Mouse (Mus musculus) liver, embryonic 13.5 days (tissue): Measurements from ENCODE around the gene P2rx5. TPM values are rescaled to one million over a fixed set of nuclear protein-coding genes. Genes with fewer than 3 reads are reported as not detected.

Source experiments
- ATAC-seq: fragments of 200-750 bp; cut with Nextera tagmentation; 2 replicates; pipeline ENCODE4 v1.8.0; 2017; ENCODE audit warnings: low read depth, mild to moderate bottlenecking, moderate number of reproducible peaks, moderate library complexity
- DNase-seq: peaks from one replicate; pipeline ENCODE4 v3.0.0; 2022
- H3K27ac ChIP-seq: fragments of 300-500 bp; sonication (generic); 2 replicates; pipeline ENCODE4 v1.5.1; 2015; ENCODE audit warnings: moderate library complexity, mild to moderate bottlenecking, inconsistent platforms
- H3K27me3 ChIP-seq: fragments of 300-500 bp; sonication (generic); 2 replicates; pipeline ENCODE4 v1.6.1; 2015; ENCODE audit warnings: mild to moderate bottlenecking, inconsistent platforms
- H3K36me3 ChIP-seq: fragments of 300-500 bp; sonication (generic); 2 replicates; pipeline ENCODE4 v1.6.1; 2015; ENCODE audit warnings: mild to moderate bottlenecking, inconsistent platforms
- H3K4me1 ChIP-seq: fragments of 300-500 bp; sonication (generic); replicated peaks from 2 replicates; pipeline ENCODE4 v1.6.1; 2015; ENCODE audit warnings: inconsistent platforms
- H3K4me2 ChIP-seq: fragments of 300-500 bp; sonication (generic); 2 replicates; pipeline ENCODE4 v1.6.1; 2015; ENCODE audit warnings: inconsistent platforms, mild to moderate bottlenecking, moderate library complexity
- H3K4me3 ChIP-seq: fragments of 300-500 bp; sonication (generic); replicated peaks from 2 replicates; pipeline ENCODE4 v1.5.1; 2015; ENCODE audit warnings: mild to moderate bottlenecking, inconsistent platforms
- H3K9ac ChIP-seq: fragments of 300-500 bp; sonication (generic); 2 replicates; pipeline ENCODE4 v1.6.1; 2015; ENCODE audit warnings: mild to moderate bottlenecking, inconsistent platforms
- H3K9me3 ChIP-seq: fragments of 300-500 bp; sonication (generic); replicated peaks from 2 replicates; pipeline ENCODE4 v1.6.1; 2016; ENCODE audit warnings: inconsistent platforms
- WGBS: fragments of 180-500 bp; shearing (Covaris S2); methylation state at CpG from one replicate; pipeline ENCODE4 v1.1.7; 2015; ENCODE audit not compliant: insufficient replicate concordance; 5-methylcytosine and 5-hydroxymethylcytosine counted together
- polyA plus RNA-seq: library from polyadenylated mRNA; unstranded; fragments of >200 nt; fragmentation: Nextera tagmentation; extraction: Ambion mirVana; gene quantifications from 2 replicates; pipeline ENCODE4 v1.2.1, GENCODE M21; 2015

The P2rx5 gene
- polyA plus RNA-seq, 1 experiment from 2014 or later = 0.20 TPM

GRCm38 (mm10) chr11:73199230-73199712, 39.0 kb downstream of the P2rx5 start, which contains the start of gene Shpk:
Gene Shpk, plus strand, starts transcription at chr11:73199460.
- no peaks in the 10 kb centered on the region for H3K36me3 ChIP-seq
- peak within 1 kb of the TSS; percentile 99 for H3K4me2 ChIP-seq
- ATAC-seq (peak; percentile 96), DNase-seq (peak; percentile 93)
- peaks cover 25% of the 10 kb centered on the region for H3K4me1 ChIP-seq
- no peaks in the 10 kb centered on the region for H3K27me3 ChIP-seq
- H3K4me3 ChIP-seq = peak within 1 kb of the TSS; percentile 85
- WGBS = under 1% methylated on average over 32 of the region's 32 CpGs
- H3K9me3 ChIP-seq = no peaks in the 10 kb centered on the region
- peak within 1 kb of the TSS; percentile 88 for H3K9ac ChIP-seq
- peak within 1 kb of the TSS; percentile 78 for H3K27ac ChIP-seq

- Histone ChIP-seq H3K9me3 (no peaks in the 10 kb centered on the region), H3K27ac (peak overlapping the region; percentile 78), H3K36me3 (no peaks in the 10 kb centered on the region), H3K27me3 (no peaks in the 10 kb centered on the region), H3K4me3 (peak overlapping the region; percentile 85), H3K9ac (peak overlapping the region; percentile 88), H3K4me2 (peak overlapping the region; percentile 99), H3K4me1 (peaks cover 25% of the 10 kb centered on the region)
- WGBS = under 1% methylated on average over 12 of the region's 12 CpGs
- DNase-seq (peak; percentile 52), ATAC-seq (peak; percentile 8; the same call in 1 of the 2 replicates)
These were observed 39.7 kb downstream of the P2rx5 start for GRCm38 (mm10) chr11:73199879-73200278.

GRCm38 (mm10) chr11:73201021-73201420, 40.8 kb downstream of the P2rx5 start:
- DNase-seq = no peak
- H3K4me2 ChIP-seq = no peak overlapping the region
- H3K27me3 ChIP-seq = no peaks in the 10 kb centered on the region
- H3K9ac ChIP-seq = no peak overlapping the region
- H3K4me1 ChIP-seq = peaks cover 25% of the 10 kb centered on the region
- H3K9me3 ChIP-seq = no peaks in the 10 kb centered on the region
- no peak overlapping the region for H3K27ac ChIP-seq
- H3K4me3 ChIP-seq = no peak overlapping the region
- ATAC-seq = no peak
- H3K36me3 ChIP-seq = no peaks in the 10 kb centered on the region
- WGBS = 65% methylated on average over 2 of the region's 2 CpGs

GRCm38 (mm10) chr11:73201597-73201996, 41.4 kb downstream of the P2rx5 start:
- H3K4me2 ChIP-seq = no peak overlapping the region
- H3K4me3 ChIP-seq = no peak overlapping the region
- peaks cover 25% of the 10 kb centered on the region for H3K4me1 ChIP-seq
- no peak for DNase-seq
- no peaks in the 10 kb centered on the region for H3K27me3 ChIP-seq
- H3K36me3 ChIP-seq = no peaks in the 10 kb centered on the region
- H3K27ac ChIP-seq = no peak overlapping the region
- no peaks in the 10 kb centered on the region for H3K9me3 ChIP-seq
- H3K9ac ChIP-seq = no peak overlapping the region
- 41% methylated on average over 4 of the region's 4 CpGs for WGBS
- ATAC-seq = no peak

- no peak for DNase-seq
- 75% methylated on average over 8 of the region's 8 CpGs for WGBS
- Histone ChIP-seq H3K4me1 (peaks cover 10% of the 10 kb centered on the region), H3K9me3 (no peaks in the 10 kb centered on the region), H3K4me2 (no peak overlapping the region), H3K27me3 (no peaks in the 10 kb centered on the region), H3K36me3 (no peaks in the 10 kb centered on the region), H3K4me3 (no peak overlapping the region), H3K9ac (no peak overlapping the region), H3K27ac (no peak overlapping the region)
- ATAC-seq = no peak
These were observed 43.7 kb downstream of the P2rx5 start for GRCm38 (mm10) chr11:73203895-73204294.

GRCm38 (mm10) chr11:73205194-73205593, 45.0 kb downstream of the P2rx5 start:
- DNase-seq = no peak
- Histone ChIP-seq H3K27ac (no peak overlapping the region), H3K4me3 (no peak overlapping the region), H3K9ac (no peak overlapping the region), H3K27me3 (no peaks in the 10 kb centered on the region), H3K9me3 (no peaks in the 10 kb centered on the region), H3K36me3 (no peaks in the 10 kb centered on the region), H3K4me1 (peaks cover 2% of the 10 kb centered on the region), H3K4me2 (no peak overlapping the region)
- ATAC-seq = no peak
- 61% methylated on average over 7 of the region's 7 CpGs for WGBS

- H3K4me1 ChIP-seq = no peaks in the 10 kb centered on the region
- no peak overlapping the region for H3K4me3 ChIP-seq
- DNase-seq (no peak), ATAC-seq (no peak)
- no peaks in the 10 kb centered on the region for H3K36me3 ChIP-seq
- H3K27me3 ChIP-seq = no peaks in the 10 kb centered on the region
- H3K27ac ChIP-seq = no peak overlapping the region
- H3K9ac ChIP-seq = no peak overlapping the region
- no peak overlapping the region for H3K4me2 ChIP-seq
- WGBS = 64% methylated on average over 2 of the region's 2 CpGs
- no peaks in the 10 kb centered on the region for H3K9me3 ChIP-seq
These were observed 47.4 kb downstream of the P2rx5 start for GRCm38 (mm10) chr11:73207621-73208020.

GRCm38 (mm10) chr11:73213956-73214355, 53.7 kb downstream of the P2rx5 start:
- Histone ChIP-seq H3K36me3 (no peaks in the 10 kb centered on the region), H3K9ac (no peak overlapping the region), H3K4me1 (no peaks in the 10 kb centered on the region), H3K9me3 (no peaks in the 10 kb centered on the region), H3K4me3 (no peak overlapping the region), H3K27me3 (no peaks in the 10 kb centered on the region), H3K27ac (no peak overlapping the region), H3K4me2 (no peak overlapping the region)
- ATAC-seq (no peak), DNase-seq (no peak)
- 55% methylated on average over 3 of the region's 3 CpGs for WGBS

- ATAC-seq (no peak), DNase-seq (no peak)
- Histone ChIP-seq H3K4me2 (no peak overlapping the region), H3K9ac (no peak overlapping the region), H3K9me3 (no peaks in the 10 kb centered on the region), H3K27me3 (no peaks in the 10 kb centered on the region), H3K4me1 (no peaks in the 10 kb centered on the region), H3K4me3 (no peak overlapping the region), H3K27ac (no peak overlapping the region), H3K36me3 (no peaks in the 10 kb centered on the region)
- WGBS = 43% methylated on average over 2 of the region's 2 CpGs
These were observed 59.5 kb downstream of the P2rx5 start for GRCm38 (mm10) chr11:73219671-73220070.

GRCm38 (mm10) chr11:73220651-73221050, 60.4 kb downstream of the P2rx5 start:
- H3K9ac ChIP-seq = no peak overlapping the region
- H3K4me1 ChIP-seq = no peaks in the 10 kb centered on the region
- no peak overlapping the region for H3K4me2 ChIP-seq
- no peak overlapping the region for H3K27ac ChIP-seq
- H3K27me3 ChIP-seq = no peaks in the 10 kb centered on the region
- 77% methylated on average over 1 of the region's 1 CpGs for whole genome bisulfite sequencing
- no peaks in the 10 kb centered on the region for H3K9me3 ChIP-seq
- H3K4me3 ChIP-seq = no peak overlapping the region
- H3K36me3 ChIP-seq = no peaks in the 10 kb centered on the region
- ATAC-seq = no peak
- no peak for DNase-seq
